Mouse (Mus musculus): Measurements from ENCODE around the gene Dennd6b. TPM values are rescaled to one million over a fixed set of nuclear protein-coding genes. Genes with fewer than 3 reads are reported as not detected.

The Dennd6b gene
- polyA plus RNA-seq, 1 experiment from 2014 or later, result 40.1 TPM

DNA sequence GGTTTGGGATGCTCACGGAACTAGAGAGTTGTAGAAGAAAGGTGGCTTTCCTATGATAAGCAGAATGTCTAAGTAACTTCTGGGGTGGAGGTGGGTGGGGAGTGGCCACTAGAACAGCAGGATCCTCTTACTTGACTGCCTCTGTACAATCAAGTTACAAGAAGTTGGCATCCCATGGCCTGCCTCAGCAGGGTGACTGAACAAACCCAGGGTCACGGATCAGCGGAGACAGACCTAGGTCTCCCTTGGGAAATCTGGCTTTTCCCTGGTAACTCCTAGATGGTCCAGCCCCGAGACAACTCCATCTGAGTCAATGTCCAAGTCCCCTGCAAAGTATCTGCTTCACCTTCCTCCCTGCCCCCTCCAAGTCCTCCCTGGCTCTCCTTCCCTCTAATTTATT lies 48.4 kb downstream of the Dennd6b start:
- no peak for DNase-seq (ENCODE audit: low spot score)
- Histone ChIP-seq H3K27ac (no peak overlapping the region), H3K4me3 (peak overlapping the region; percentile 71), H3K9me3 (no peaks in the 10 kb centered on the region), H3K4me1 (replicated peaks) (peaks cover 71% of the 10 kb centered on the region), H3K36me3 (peaks cover 37% of the 10 kb centered on the region), H3K27me3 (ENCODE audit: insufficient read depth, poor library complexity, severe bottlenecking) (peaks cover 44% of the 10 kb centered on the region)
- WGBS, result 44% methylated on average over 4 of the region's 4 CpGs

DNA sequence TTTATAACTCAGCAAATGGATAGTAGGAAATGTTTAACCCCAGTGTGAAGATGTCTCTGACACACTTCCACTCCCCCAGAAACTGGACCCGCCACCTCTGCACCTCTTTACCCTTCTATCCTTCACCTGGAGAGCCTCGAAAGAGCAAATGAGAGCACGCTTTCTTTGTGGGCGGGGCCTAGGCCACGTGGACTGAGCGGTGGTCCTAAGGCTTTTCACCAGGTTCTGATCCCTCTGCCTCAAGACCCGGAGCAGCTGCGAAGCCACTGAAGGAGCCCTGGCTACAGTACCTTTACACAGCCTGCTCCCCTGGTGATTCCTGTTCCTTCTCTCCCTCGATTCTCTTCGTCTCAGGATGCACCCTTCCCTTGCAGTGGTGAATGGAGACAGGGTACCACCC lies 48.8 kb downstream of the Dennd6b start:
- peak; percentile 18 for DNase-seq (ENCODE audit: low spot score)
- H3K27ac ChIP-seq, result no peak overlapping the region
- peaks cover 41% of the 10 kb centered on the region for H3K36me3 ChIP-seq
- no peaks in the 10 kb centered on the region for H3K9me3 ChIP-seq
- H3K27me3 ChIP-seq (ENCODE audit: insufficient read depth, poor library complexity, severe bottlenecking), result peaks cover 48% of the 10 kb centered on the region
- peaks cover 67% of the 10 kb centered on the region for H3K4me1 ChIP-seq (replicated peaks)
- H3K4me3 ChIP-seq, result peak overlapping the region; percentile 71
- 22% methylated on average over 10 of the region's 10 CpGs for WGBS

- 19% methylated on average over 16 of the region's 16 CpGs for WGBS
- no peak for DNase-seq (ENCODE audit: low spot score)
- peaks cover 67% of the 10 kb centered on the region for H3K4me1 ChIP-seq (replicated peaks)
- peaks cover 46% of the 10 kb centered on the region for H3K36me3 ChIP-seq
- H3K9me3 ChIP-seq, result no peaks in the 10 kb centered on the region
- H3K27ac ChIP-seq, result peak overlapping the region; percentile 76
- H3K4me3 ChIP-seq, result peak overlapping the region; percentile 71
- peaks cover 53% of the 10 kb centered on the region for H3K27me3 ChIP-seq (ENCODE audit: insufficient read depth, poor library complexity, severe bottlenecking)
Observed at GRCm38 (mm10) chr15:89147024-89147423, 49.3 kb downstream of the Dennd6b start.

DNA sequence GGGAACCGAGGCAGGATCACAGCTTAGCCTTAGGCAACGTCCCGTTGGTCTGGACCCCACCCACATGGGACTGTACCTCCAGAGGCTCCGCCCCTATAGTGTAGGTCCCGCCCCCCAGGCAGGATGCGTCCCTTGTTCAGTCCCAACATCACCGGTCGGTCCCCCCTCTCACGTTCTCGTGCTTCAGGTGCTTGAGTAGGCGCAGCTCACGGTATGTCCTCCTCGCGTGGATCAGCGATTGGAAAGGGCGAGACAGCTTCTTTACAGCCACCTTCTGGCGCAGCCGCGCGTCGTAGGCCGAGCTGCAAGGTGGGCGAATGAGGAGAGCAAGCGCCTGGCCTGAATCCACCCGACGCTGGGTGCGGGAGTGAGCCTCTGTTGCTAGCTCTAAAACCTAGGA lies 49.8 kb downstream of the Dennd6b start:
- H3K9me3 ChIP-seq, result no peaks in the 10 kb centered on the region
- H3K4me1 ChIP-seq (replicated peaks), result peaks cover 66% of the 10 kb centered on the region
- peaks cover 56% of the 10 kb centered on the region for H3K27me3 ChIP-seq (ENCODE audit: insufficient read depth, poor library complexity, severe bottlenecking)
- DNase-seq (ENCODE audit: low spot score), result peak; percentile 45
- WGBS, result 3% methylated on average over 27 of the region's 27 CpGs
- peak overlapping the region; percentile 76 for H3K27ac ChIP-seq
- H3K36me3 ChIP-seq, result peaks cover 46% of the 10 kb centered on the region
- peak overlapping the region; percentile 71 for H3K4me3 ChIP-seq

GRCm38 (mm10) chr15:89145813-89146350 lies 50.4 kb downstream of the Dennd6b start:
- peaks cover 63% of the 10 kb centered on the region for H3K27me3 ChIP-seq (ENCODE audit: insufficient read depth, poor library complexity, severe bottlenecking)
- peak overlapping the region; percentile 71; the same call in 1 of the 2 replicates for H3K4me3 ChIP-seq
- H3K9me3 ChIP-seq, result no peaks in the 10 kb centered on the region
- WGBS, result 76% methylated on average over 24 of the region's 24 CpGs
- peaks cover 68% of the 10 kb centered on the region for H3K4me1 ChIP-seq (replicated peaks)
- H3K27ac ChIP-seq, result no peak overlapping the region; the same call in 1 of the 2 replicates
- DNase-seq (ENCODE audit: low spot score), result no peak
- peaks cover 46% of the 10 kb centered on the region for H3K36me3 ChIP-seq

GRCm38 (mm10) chr15:89144965-89145364 lies 51.3 kb downstream of the Dennd6b start:
- Histone ChIP-seq H3K4me3 (no peak overlapping the region), H3K4me1 (replicated peaks) (peaks cover 68% of the 10 kb centered on the region), H3K36me3 (peaks cover 46% of the 10 kb centered on the region), H3K27ac (no peak overlapping the region), H3K27me3 (ENCODE audit: insufficient read depth, poor library complexity, severe bottlenecking) (peaks cover 70% of the 10 kb centered on the region), H3K9me3 (no peaks in the 10 kb centered on the region)
- WGBS, result 91% methylated on average over 11 of the region's 11 CpGs
- DNase-seq (ENCODE audit: low spot score), result no peak

DNA sequence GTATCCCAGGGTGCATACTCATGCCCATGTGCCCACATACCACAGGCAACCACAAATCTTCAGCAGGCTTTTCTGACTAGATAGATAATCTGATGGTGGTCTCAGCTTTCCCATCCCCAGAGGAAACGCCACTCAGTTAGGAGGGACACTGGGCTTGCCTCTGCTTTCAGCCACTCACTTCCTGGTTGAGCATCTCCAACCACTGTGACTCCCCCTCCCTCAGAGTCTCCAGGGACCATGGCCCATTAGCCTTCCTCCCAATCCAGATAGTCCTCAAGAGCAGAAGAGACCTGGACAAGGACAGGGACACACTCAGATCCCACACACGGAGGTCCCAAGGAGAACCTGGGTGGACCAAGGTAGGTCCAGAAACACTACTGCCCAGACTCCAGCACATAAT lies 53.2 kb downstream of the Dennd6b start:
- peaks cover 62% of the 10 kb centered on the region for H3K27me3 ChIP-seq (ENCODE audit: insufficient read depth, poor library complexity, severe bottlenecking)
- DNase-seq (ENCODE audit: low spot score), result no peak
- 86% methylated on average over 2 of the region's 2 CpGs for WGBS
- peaks cover 46% of the 10 kb centered on the region for H3K36me3 ChIP-seq
- peaks cover 68% of the 10 kb centered on the region for H3K4me1 ChIP-seq (replicated peaks)
- H3K27ac ChIP-seq, result no peak overlapping the region
- no peaks in the 10 kb centered on the region for H3K9me3 ChIP-seq
- H3K4me3 ChIP-seq, result no peak overlapping the region

DNA sequence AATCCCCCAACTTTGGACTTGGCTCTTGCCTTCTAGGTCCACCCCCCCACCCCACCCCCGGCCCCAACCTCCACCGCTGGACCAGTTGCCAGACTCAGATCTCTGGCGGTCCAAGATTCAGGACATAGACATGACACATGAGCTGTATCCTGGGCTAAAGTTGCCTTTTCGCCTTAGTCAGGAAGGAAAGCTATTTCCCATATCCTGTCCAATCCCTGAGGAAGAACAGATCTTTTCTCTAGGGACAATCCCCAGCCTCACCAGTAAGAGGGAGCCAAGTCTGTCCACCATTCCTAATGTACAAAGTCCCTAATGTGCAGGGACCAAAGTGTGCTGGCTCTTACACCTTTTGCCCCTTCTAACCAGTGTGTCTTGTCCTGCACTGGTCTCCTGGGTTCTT lies 54.4 kb downstream of the Dennd6b start:
- peaks cover 46% of the 10 kb centered on the region for H3K36me3 ChIP-seq
- peaks cover 66% of the 10 kb centered on the region for H3K4me1 ChIP-seq (replicated peaks)
- no peak for DNase-seq (ENCODE audit: low spot score)
- peaks cover 50% of the 10 kb centered on the region for H3K27me3 ChIP-seq (ENCODE audit: insufficient read depth, poor library complexity, severe bottlenecking)
- H3K4me3 ChIP-seq, result no peak overlapping the region
- H3K9me3 ChIP-seq, result no peaks in the 10 kb centered on the region
- no peak overlapping the region for H3K27ac ChIP-seq
- 73% methylated on average over 4 of the region's 4 CpGs for WGBS

GRCm38 (mm10) chr15:89141443-89141842 lies 54.9 kb downstream of the Dennd6b start:
- Histone ChIP-seq H3K4me1 (replicated peaks) (peaks cover 61% of the 10 kb centered on the region), H3K36me3 (peaks cover 44% of the 10 kb centered on the region), H3K27me3 (ENCODE audit: insufficient read depth, poor library complexity, severe bottlenecking) (peaks cover 45% of the 10 kb centered on the region), H3K27ac (peak overlapping the region; percentile 88), H3K9me3 (no peaks in the 10 kb centered on the region), H3K4me3 (peak overlapping the region; percentile 66)
- DNase-seq (ENCODE audit: low spot score), result peak; percentile 20
- WGBS, result 21% methylated on average over 5 of the region's 5 CpGs

GRCm38 (mm10) chr15:89140659-89141252 lies 55.5 kb downstream of the Dennd6b start, which contains the start of gene Mapk12:
Gene Mapk12, minus strand, starts transcription at chr15:89140703.
- WGBS, result 1% methylated on average over 21 of the region's 21 CpGs
- Histone ChIP-seq H3K9me3 (no peaks in the 10 kb centered on the region), H3K4me3 (peak within 1 kb of the TSS; percentile 66), H3K36me3 (peaks cover 38% of the 10 kb centered on the region), H3K4me1 (replicated peaks) (peaks cover 54% of the 10 kb centered on the region), H3K27ac (peak within 1 kb of the TSS; percentile 88), H3K27me3 (ENCODE audit: insufficient read depth, poor library complexity, severe bottlenecking) (peaks cover 38% of the 10 kb centered on the region)
- peak; percentile 79 for DNase-seq (ENCODE audit: low spot score)

- peaks cover 52% of the 10 kb centered on the region for H3K4me1 ChIP-seq (replicated peaks)
- WGBS, result under 1% methylated on average over 53 of the region's 53 CpGs
- peaks cover 32% of the 10 kb centered on the region for H3K27me3 ChIP-seq (ENCODE audit: insufficient read depth, poor library complexity, severe bottlenecking)
- no peaks in the 10 kb centered on the region for H3K9me3 ChIP-seq
- peak overlapping the region; percentile 88 for H3K27ac ChIP-seq
- peak overlapping the region; percentile 66 for H3K4me3 ChIP-seq
- peaks cover 34% of the 10 kb centered on the region for H3K36me3 ChIP-seq
- DNase-seq (ENCODE audit: low spot score), result peak; percentile 58
Observed at GRCm38 (mm10) chr15:89140048-89140658, 56.1 kb downstream of the Dennd6b start.

DNA sequence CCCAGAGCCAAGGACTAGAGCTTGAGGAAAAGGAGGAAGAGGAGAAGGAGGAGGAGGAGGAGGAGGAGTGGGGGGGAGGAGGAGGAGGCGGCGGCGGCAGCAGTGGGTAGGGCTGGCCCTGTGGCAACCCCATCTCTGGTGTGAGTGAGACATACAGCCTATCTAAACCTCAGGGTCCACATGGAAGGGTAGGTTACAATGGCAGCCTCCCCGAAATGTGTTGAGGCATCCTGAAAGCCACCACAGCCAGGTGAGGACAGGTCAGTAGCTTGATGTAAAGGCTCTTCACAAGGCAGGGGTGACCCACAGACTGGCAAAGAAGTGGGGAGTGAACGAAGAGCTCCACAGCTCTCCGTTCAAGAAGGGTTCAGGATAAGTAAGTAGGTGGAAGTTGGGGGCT lies 57.8 kb downstream of the Dennd6b start:
- Histone ChIP-seq H3K4me3 (peak overlapping the region; percentile 0; the same call in 1 of the 2 replicates), H3K36me3 (peaks cover 22% of the 10 kb centered on the region), H3K27ac (no peak overlapping the region), H3K27me3 (ENCODE audit: insufficient read depth, poor library complexity, severe bottlenecking) (peaks cover 28% of the 10 kb centered on the region), H3K4me1 (replicated peaks) (peaks cover 51% of the 10 kb centered on the region), H3K9me3 (no peaks in the 10 kb centered on the region)
- no peak for DNase-seq (ENCODE audit: low spot score)
- 95% methylated on average over 6 of the region's 6 CpGs for WGBS

DNA sequence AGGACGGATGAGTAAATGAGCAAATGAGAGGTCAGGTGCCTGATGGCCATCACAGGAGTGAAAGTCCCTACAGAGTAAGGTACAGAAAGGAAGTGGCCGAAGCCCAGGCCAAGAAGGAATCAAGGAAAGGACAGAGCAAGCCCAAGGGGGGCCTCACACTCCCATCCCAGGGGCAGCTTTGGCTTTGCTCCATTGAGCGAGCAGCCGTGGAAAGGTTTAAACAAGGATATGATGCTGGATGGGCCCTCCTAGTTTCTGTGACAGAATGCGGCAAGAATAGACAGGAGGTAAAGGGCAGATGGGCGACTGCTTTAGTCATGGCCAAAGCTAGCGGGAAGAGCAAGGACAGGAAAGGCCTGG lies 58.3 kb downstream of the Dennd6b start:
- H3K36me3 ChIP-seq, result peaks cover 21% of the 10 kb centered on the region
- H3K27ac ChIP-seq, result no peak overlapping the region
- peaks cover 51% of the 10 kb centered on the region for H3K4me1 ChIP-seq (replicated peaks)
- H3K27me3 ChIP-seq (ENCODE audit: insufficient read depth, poor library complexity, severe bottlenecking), result peaks cover 28% of the 10 kb centered on the region
- no peak overlapping the region for H3K4me3 ChIP-seq
- H3K9me3 ChIP-seq, result no peaks in the 10 kb centered on the region
- WGBS, result 89% methylated on average over 7 of the region's 7 CpGs
- no peak for DNase-seq (ENCODE audit: low spot score)
